Mouse (Mus musculus): ENCODE data around the gene Zfp335. TPM values are rescaled to one million over a fixed set of nuclear protein-coding genes. Genes with fewer than 3 reads are reported as not detected.

The Zfp335 gene
- polyA plus RNA-seq, 1 experiment from 2014 or later, result 12.1 TPM

GRCm38 (mm10) chr2:164950501-164950900 is 38.9 kb upstream of the Zfp335 start:
- H3K27ac ChIP-seq (replicated peaks; ENCODE audit: low read depth, low read length), result no peak overlapping the region
- no peak overlapping the region for H3K4me2 ChIP-seq (ENCODE audit: low read depth, severe bottlenecking)
- ATAC-seq (ENCODE audit: insufficient number of reproducible peaks, low FRiP score, low TSS enrichment, low read depth) (no peak), DNase-seq (ENCODE audit: low spot score) (peak; percentile 52)
- H3K9me3 ChIP-seq (ENCODE audit: control insufficient read depth, low read length), result no peaks in the 10 kb centered on the region
- H3K4me1 ChIP-seq (ENCODE audit: control insufficient read depth, insufficient read depth, low read length), result peaks cover 5% of the 10 kb centered on the region; the same call in 1 of the 2 replicates
- no peak overlapping the region for H3K4me3 ChIP-seq (ENCODE audit: low read depth, low read length)
- WGBS, result 24% methylated on average over 13 of the region's 13 CpGs
- H3K27me3 ChIP-seq (ENCODE audit: control insufficient read depth, insufficient read depth, low read length), result peaks cover 49% of the 10 kb centered on the region
- H3K9ac ChIP-seq (ENCODE audit: low read length), result no peak overlapping the region
- H3K36me3 ChIP-seq (ENCODE audit: control insufficient read depth, insufficient read depth, low read length), result no peaks in the 10 kb centered on the region

GRCm38 (mm10) chr2:164948962-164949361 is 37.4 kb upstream of the Zfp335 start:
- no peaks in the 10 kb centered on the region for H3K36me3 ChIP-seq (ENCODE audit: control insufficient read depth, insufficient read depth, low read length)
- H3K4me1 ChIP-seq (ENCODE audit: control insufficient read depth, insufficient read depth, low read length), result peaks cover 5% of the 10 kb centered on the region; the same call in 1 of the 2 replicates
- H3K9ac ChIP-seq (ENCODE audit: low read length), result no peak overlapping the region
- peak overlapping the region; percentile 33; the same call in 1 of the 2 replicates for H3K4me2 ChIP-seq (ENCODE audit: low read depth, severe bottlenecking)
- DNase-seq (ENCODE audit: low spot score) (no peak), ATAC-seq (ENCODE audit: insufficient number of reproducible peaks, low FRiP score, low TSS enrichment, low read depth) (no peak)
- no peak overlapping the region for H3K4me3 ChIP-seq (ENCODE audit: low read depth, low read length)
- peaks cover 49% of the 10 kb centered on the region for H3K27me3 ChIP-seq (ENCODE audit: control insufficient read depth, insufficient read depth, low read length)
- WGBS, result 8% methylated on average over 25 of the region's 25 CpGs
- H3K27ac ChIP-seq (replicated peaks; ENCODE audit: low read depth, low read length), result no peak overlapping the region
- H3K9me3 ChIP-seq (ENCODE audit: control insufficient read depth, low read length), result no peaks in the 10 kb centered on the region

GRCm38 (mm10) chr2:164947930-164948329 is 36.4 kb upstream of the Zfp335 start:
- H3K27ac ChIP-seq (replicated peaks; ENCODE audit: low read depth, low read length), result no peak overlapping the region
- no peak overlapping the region for H3K4me3 ChIP-seq (ENCODE audit: low read depth, low read length)
- no peaks in the 10 kb centered on the region for H3K36me3 ChIP-seq (ENCODE audit: control insufficient read depth, insufficient read depth, low read length)
- peaks cover 47% of the 10 kb centered on the region for H3K27me3 ChIP-seq (ENCODE audit: control insufficient read depth, insufficient read depth, low read length)
- ATAC-seq (ENCODE audit: insufficient number of reproducible peaks, low FRiP score, low TSS enrichment, low read depth), result peak; percentile 18; the same call in 1 of the 2 replicates
- 7% methylated on average over 7 of the region's 7 CpGs for WGBS
- H3K9ac ChIP-seq (ENCODE audit: low read length), result no peak overlapping the region
- no peaks in the 10 kb centered on the region for H3K9me3 ChIP-seq (ENCODE audit: control insufficient read depth, low read length)
- peaks cover 5% of the 10 kb centered on the region; the same call in 1 of the 2 replicates for H3K4me1 ChIP-seq (ENCODE audit: control insufficient read depth, insufficient read depth, low read length)
- peak; percentile 47 for DNase-seq (ENCODE audit: low spot score)
- H3K4me2 ChIP-seq (ENCODE audit: low read depth, severe bottlenecking), result no peak overlapping the region

GRCm38 (mm10) chr2:164947506-164947905 is 35.9 kb upstream of the Zfp335 start:
- Histone ChIP-seq H3K27ac (replicated peaks; ENCODE audit: low read depth, low read length) (no peak overlapping the region), H3K36me3 (ENCODE audit: control insufficient read depth, insufficient read depth, low read length) (no peaks in the 10 kb centered on the region), H3K4me1 (ENCODE audit: control insufficient read depth, insufficient read depth, low read length) (peaks cover 5% of the 10 kb centered on the region; the same call in 1 of the 2 replicates), H3K4me2 (ENCODE audit: low read depth, severe bottlenecking) (no peak overlapping the region), H3K9ac (ENCODE audit: low read length) (no peak overlapping the region), H3K27me3 (ENCODE audit: control insufficient read depth, insufficient read depth, low read length) (peaks cover 47% of the 10 kb centered on the region), H3K9me3 (ENCODE audit: control insufficient read depth, low read length) (no peaks in the 10 kb centered on the region), H3K4me3 (ENCODE audit: low read depth, low read length) (no peak overlapping the region)
- ATAC-seq (ENCODE audit: insufficient number of reproducible peaks, low FRiP score, low TSS enrichment, low read depth), result no peak
- DNase-seq (ENCODE audit: low spot score), result no peak
- 47% methylated on average over 4 of the region's 4 CpGs for WGBS

GRCm38 (mm10) chr2:164942692-164943290 is 31.2 kb upstream of the Zfp335 start:
- Histone ChIP-seq H3K27me3 (ENCODE audit: control insufficient read depth, insufficient read depth, low read length) (peaks cover 24% of the 10 kb centered on the region), H3K9me3 (ENCODE audit: control insufficient read depth, low read length) (no peaks in the 10 kb centered on the region), H3K4me1 (ENCODE audit: control insufficient read depth, insufficient read depth, low read length) (peaks cover 15% of the 10 kb centered on the region), H3K4me3 (ENCODE audit: low read depth, low read length) (no peak overlapping the region), H3K4me2 (ENCODE audit: low read depth, severe bottlenecking) (no peak overlapping the region), H3K36me3 (ENCODE audit: control insufficient read depth, insufficient read depth, low read length) (no peaks in the 10 kb centered on the region), H3K9ac (ENCODE audit: low read length) (no peak overlapping the region), H3K27ac (replicated peaks; ENCODE audit: low read depth, low read length) (no peak overlapping the region)
- no peak for DNase-seq (ENCODE audit: low spot score)
- ATAC-seq (ENCODE audit: insufficient number of reproducible peaks, low FRiP score, low TSS enrichment, low read depth), result no peak
- WGBS, result 13% methylated on average over 5 of the region's 5 CpGs

GRCm38 (mm10) chr2:164940140-164940830 is 28.7 kb upstream of the Zfp335 start, which contains the start of gene Mmp9:
TSS of gene Mmp9 (plus strand) at chr2:164940780.
- H3K27me3 ChIP-seq (ENCODE audit: control insufficient read depth, insufficient read depth, low read length), result peaks cover 20% of the 10 kb centered on the region
- peaks cover 15% of the 10 kb centered on the region for H3K4me1 ChIP-seq (ENCODE audit: control insufficient read depth, insufficient read depth, low read length)
- 23% methylated on average over 10 of the region's 10 CpGs for WGBS
- no peaks in the 10 kb centered on the region for H3K36me3 ChIP-seq (ENCODE audit: control insufficient read depth, insufficient read depth, low read length)
- H3K9ac ChIP-seq (ENCODE audit: low read length), result no peak within 1 kb of the TSS
- DNase-seq (ENCODE audit: low spot score) (no peak), ATAC-seq (ENCODE audit: insufficient number of reproducible peaks, low FRiP score, low TSS enrichment, low read depth) (no peak)
- no peaks in the 10 kb centered on the region for H3K9me3 ChIP-seq (ENCODE audit: control insufficient read depth, low read length)
- H3K27ac ChIP-seq (replicated peaks; ENCODE audit: low read depth, low read length), result no peak within 1 kb of the TSS
- no peak within 1 kb of the TSS for H3K4me3 ChIP-seq (ENCODE audit: low read depth, low read length)
- peak within 1 kb of the TSS; percentile 2; the same call in 1 of the 2 replicates for H3K4me2 ChIP-seq (ENCODE audit: low read depth, severe bottlenecking)

- no peaks in the 10 kb centered on the region for H3K36me3 ChIP-seq (ENCODE audit: control insufficient read depth, insufficient read depth, low read length)
- H3K27me3 ChIP-seq (ENCODE audit: control insufficient read depth, insufficient read depth, low read length), result peaks cover 20% of the 10 kb centered on the region
- peak overlapping the region; percentile 23 for H3K4me3 ChIP-seq (ENCODE audit: low read depth, low read length)
- no peak for DNase-seq (ENCODE audit: low spot score)
- WGBS, result 3% methylated on average over 11 of the region's 11 CpGs
- H3K4me1 ChIP-seq (ENCODE audit: control insufficient read depth, insufficient read depth, low read length), result peaks cover 15% of the 10 kb centered on the region
- H3K27ac ChIP-seq (replicated peaks; ENCODE audit: low read depth, low read length), result no peak overlapping the region
- no peaks in the 10 kb centered on the region for H3K9me3 ChIP-seq (ENCODE audit: control insufficient read depth, low read length)
- ATAC-seq (ENCODE audit: insufficient number of reproducible peaks, low FRiP score, low TSS enrichment, low read depth), result no peak
- H3K9ac ChIP-seq (ENCODE audit: low read length), result no peak overlapping the region; the same call in 1 of the 2 replicates
- peak overlapping the region; percentile 58 for H3K4me2 ChIP-seq (ENCODE audit: low read depth, severe bottlenecking)
Observed at GRCm38 (mm10) chr2:164939106-164939505, 27.5 kb upstream of the Zfp335 start.

GRCm38 (mm10) chr2:164938146-164939091 is 26.9 kb upstream of the Zfp335 start:
- H3K9me3 ChIP-seq (ENCODE audit: control insufficient read depth, low read length), result no peaks in the 10 kb centered on the region
- peak overlapping the region; percentile 58 for H3K4me2 ChIP-seq (ENCODE audit: low read depth, severe bottlenecking)
- 2% methylated on average over 39 of the region's 39 CpGs for WGBS
- H3K36me3 ChIP-seq (ENCODE audit: control insufficient read depth, insufficient read depth, low read length), result no peaks in the 10 kb centered on the region
- ATAC-seq (ENCODE audit: insufficient number of reproducible peaks, low FRiP score, low TSS enrichment, low read depth) (no peak), DNase-seq (ENCODE audit: low spot score) (peak; percentile 58)
- peak overlapping the region; percentile 23 for H3K4me3 ChIP-seq (ENCODE audit: low read depth, low read length)
- peaks cover 20% of the 10 kb centered on the region for H3K27me3 ChIP-seq (ENCODE audit: control insufficient read depth, insufficient read depth, low read length)
- H3K27ac ChIP-seq (replicated peaks; ENCODE audit: low read depth, low read length), result no peak overlapping the region
- H3K4me1 ChIP-seq (ENCODE audit: control insufficient read depth, insufficient read depth, low read length), result peaks cover 15% of the 10 kb centered on the region
- peak overlapping the region; percentile 23; the same call in 1 of the 2 replicates for H3K9ac ChIP-seq (ENCODE audit: low read length)
